Mouse (Mus musculus) heart, embryonic 11.5 days (tissue): Measurements from ENCODE around the gene Gm47996. TPM values are rescaled to one million over a fixed set of nuclear protein-coding genes. Genes with fewer than 3 reads are reported as not detected.

Experiments used
- ATAC-seq: fragments of 200-750 bp; cut with Nextera tagmentation; replicated peaks from 2 replicates; pipeline ENCODE4 v1.8.0; 2017; ENCODE audit warnings: moderate library complexity; ENCODE audit not compliant: insufficient number of reproducible peaks, low FRiP score, low TSS enrichment
- H3K27ac ChIP-seq: fragments of 300-500 bp; sonication (generic); 2 replicates; pipeline ENCODE4 v1.5.1; 2014; ENCODE audit warnings: mild to moderate bottlenecking, low read depth, low read length
- H3K27me3 ChIP-seq: fragments of 300-500 bp; sonication (generic); 2 replicates; pipeline ENCODE4 v1.6.1; 2014; ENCODE audit warnings: mild to moderate bottlenecking, low read length, mixed read lengths; ENCODE audit not compliant: control insufficient read depth, insufficient read depth
- H3K36me3 ChIP-seq: fragments of 300-500 bp; sonication (generic); 2 replicates; pipeline ENCODE4 v1.6.1; 2014; ENCODE audit warnings: mild to moderate bottlenecking, low read length, moderate library complexity, mixed read lengths; ENCODE audit not compliant: control insufficient read depth, insufficient read depth
- H3K4me1 ChIP-seq: fragments of 300-500 bp; sonication (generic); 2 replicates; pipeline ENCODE4 v1.6.1; 2014; ENCODE audit warnings: low read length; ENCODE audit not compliant: control insufficient read depth, insufficient read depth
- H3K4me2 ChIP-seq: fragments of 300-500 bp; sonication (generic); 2 replicates; pipeline ENCODE4 v1.6.1; 2014; ENCODE audit warnings: mild to moderate bottlenecking, moderate library complexity
- H3K4me3 ChIP-seq: fragments of 300-500 bp; sonication (generic); 2 replicates; pipeline ENCODE4 v1.5.1; 2014; ENCODE audit warnings: low read depth, low read length
- H3K9ac ChIP-seq: fragments of 300-500 bp; sonication (generic); 2 replicates; pipeline ENCODE4 v1.6.1; 2014; ENCODE audit warnings: mild to moderate bottlenecking, low read depth, low read length, moderate library complexity
- H3K9me3 ChIP-seq: fragments of 300-500 bp; sonication (generic); replicated peaks from 2 replicates; pipeline ENCODE4 v1.6.1; 2016; ENCODE audit warnings: low read length; ENCODE audit not compliant: control insufficient read depth
- WGBS: fragments of 180-500 bp; shearing (Covaris S2); extraction: QIAGEN DNeasy Blood & Tissue Kit; methylation state at CpG from one replicate; pipeline ENCODE4 v1.1.7; 2014; ENCODE audit not compliant: insufficient replicate concordance; 5-methylcytosine and 5-hydroxymethylcytosine counted together
- polyA plus RNA-seq: library from polyadenylated mRNA; unstranded; fragments of >200 nt; fragmentation: Nextera tagmentation; extraction: Ambion mirVana; gene quantifications from 2 replicates; pipeline ENCODE4 v1.2.1, GENCODE M21; 2014

The Gm47996 gene
- polyA plus RNA-seq, 1 experiment from 2014 or later: 0.70 TPM

DNA sequence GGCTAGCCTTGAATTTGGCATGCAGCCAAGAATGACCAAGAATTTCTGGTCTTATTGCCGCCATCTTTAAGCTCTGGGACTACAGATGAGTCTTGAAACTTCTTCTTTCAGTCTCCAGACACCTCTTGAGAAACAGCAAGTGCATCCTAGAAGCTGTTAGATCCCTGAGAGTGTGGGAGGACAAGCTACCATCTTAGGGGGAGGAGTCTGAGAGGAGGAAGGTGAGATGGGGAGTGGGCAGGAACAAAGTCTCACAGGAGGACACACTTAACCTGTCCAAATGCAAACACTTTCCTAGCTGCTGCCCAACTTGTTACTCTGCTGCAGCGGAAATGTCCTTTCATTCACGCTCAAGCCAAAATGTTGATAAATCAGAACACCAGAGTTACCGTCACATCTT, 34.8 kb downstream of the Gm47996 start:
- H3K4me3 ChIP-seq: no peak overlapping the region
- H3K27ac ChIP-seq: no peak overlapping the region
- 0 out of 2 replicates have a peak, but pooled peaks cover 8% of the 10 kb centered on the region for H3K9me3 ChIP-seq
- no peaks in the 10 kb centered on the region for H3K36me3 ChIP-seq
- 78% methylated on average over 4 of the region's 4 CpGs for WGBS
- no peak for ATAC-seq
- H3K4me2 ChIP-seq: no peak overlapping the region
- no peaks in the 10 kb centered on the region for H3K4me1 ChIP-seq
- H3K9ac ChIP-seq: no peak overlapping the region
- no peaks in the 10 kb centered on the region for H3K27me3 ChIP-seq

DNA sequence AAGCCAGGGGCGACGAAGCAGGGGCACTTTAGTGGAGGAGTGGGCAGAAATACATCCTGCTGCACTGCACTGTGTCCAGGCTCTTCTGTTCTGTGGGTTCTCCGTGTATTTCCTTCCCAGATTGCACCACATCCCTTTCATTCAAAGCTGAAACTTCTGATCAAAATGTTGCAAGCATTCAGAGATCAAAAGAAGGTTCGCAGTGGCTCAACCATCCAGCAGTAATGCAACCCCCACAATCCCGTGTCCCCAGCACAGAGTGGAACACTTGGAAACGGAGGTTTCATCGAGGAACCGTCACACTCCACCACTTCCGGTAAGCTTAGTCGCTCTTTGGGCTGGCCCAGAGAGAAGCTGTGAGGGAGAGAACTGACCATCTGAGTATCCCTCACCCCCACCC, 35.2 kb downstream of the Gm47996 start:
- no peak for ATAC-seq
- H3K4me2 ChIP-seq: no peak overlapping the region
- no peak overlapping the region for H3K27ac ChIP-seq
- H3K4me1 ChIP-seq: no peaks in the 10 kb centered on the region
- no peak overlapping the region for H3K9ac ChIP-seq
- no peak overlapping the region for H3K4me3 ChIP-seq
- no peaks in the 10 kb centered on the region for H3K27me3 ChIP-seq
- H3K36me3 ChIP-seq: no peaks in the 10 kb centered on the region
- 81% methylated on average over 10 of the region's 10 CpGs for WGBS
- 0 out of 2 replicates have a peak, but pooled peaks cover 7% of the 10 kb centered on the region for H3K9me3 ChIP-seq

DNA sequence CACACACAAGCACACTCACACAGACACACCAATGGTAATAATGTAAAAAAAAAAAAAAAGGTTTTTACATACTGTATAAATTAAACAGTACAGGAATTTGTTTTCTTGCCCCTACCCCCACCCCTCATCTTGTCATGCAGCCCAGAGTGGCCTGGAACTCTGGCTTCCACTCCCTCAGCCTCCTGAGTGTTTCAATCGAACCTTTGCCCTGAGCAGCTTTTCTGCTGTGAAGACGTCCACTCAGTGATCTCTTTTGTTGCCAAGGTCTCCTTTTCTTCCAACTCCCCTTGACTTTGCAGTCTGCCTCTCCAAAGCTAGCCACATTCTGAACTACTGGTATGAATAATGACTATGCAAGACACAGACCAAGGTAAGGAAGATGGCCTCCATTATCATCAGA, 35.9 kb downstream of the Gm47996 start:
- Histone ChIP-seq H3K27ac (no peak overlapping the region), H3K9ac (no peak overlapping the region), H3K4me1 (no peaks in the 10 kb centered on the region), H3K4me3 (no peak overlapping the region), H3K4me2 (no peak overlapping the region), H3K27me3 (no peaks in the 10 kb centered on the region), H3K9me3 (0 out of 2 replicates have a peak, but pooled peaks cover under 1% of the 10 kb centered on the region), H3K36me3 (no peaks in the 10 kb centered on the region)
- WGBS: 68% methylated on average over 2 of the region's 2 CpGs
- no peak for ATAC-seq

DNA sequence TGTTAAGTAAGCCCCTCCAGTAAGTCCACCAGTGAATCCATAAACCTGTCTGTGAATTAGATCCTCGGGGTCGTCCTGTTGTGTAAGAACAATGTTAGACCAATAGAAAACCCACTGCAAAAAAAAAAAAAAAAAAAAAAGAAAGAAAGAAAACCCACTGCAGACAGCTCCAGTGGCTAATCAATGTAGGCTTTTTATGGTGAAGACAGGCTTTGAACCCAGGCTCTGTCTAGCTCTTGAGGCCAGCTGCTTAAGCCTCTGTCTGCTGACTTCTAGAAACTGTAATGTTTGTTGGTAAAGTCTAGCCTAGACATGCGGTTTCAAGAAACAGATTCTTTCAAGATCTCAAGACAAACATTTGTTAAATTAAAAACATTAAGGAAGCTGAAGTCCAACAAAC, 40.2 kb downstream of the Gm47996 start:
- Histone ChIP-seq H3K9me3 (no peaks in the 10 kb centered on the region), H3K36me3 (no peaks in the 10 kb centered on the region), H3K27me3 (no peaks in the 10 kb centered on the region), H3K4me3 (no peak overlapping the region), H3K4me1 (no peaks in the 10 kb centered on the region), H3K27ac (no peak overlapping the region), H3K4me2 (no peak overlapping the region), H3K9ac (no peak overlapping the region)
- ATAC-seq: no peak
- WGBS: 88% methylated on average over 3 of the region's 3 CpGs

DNA sequence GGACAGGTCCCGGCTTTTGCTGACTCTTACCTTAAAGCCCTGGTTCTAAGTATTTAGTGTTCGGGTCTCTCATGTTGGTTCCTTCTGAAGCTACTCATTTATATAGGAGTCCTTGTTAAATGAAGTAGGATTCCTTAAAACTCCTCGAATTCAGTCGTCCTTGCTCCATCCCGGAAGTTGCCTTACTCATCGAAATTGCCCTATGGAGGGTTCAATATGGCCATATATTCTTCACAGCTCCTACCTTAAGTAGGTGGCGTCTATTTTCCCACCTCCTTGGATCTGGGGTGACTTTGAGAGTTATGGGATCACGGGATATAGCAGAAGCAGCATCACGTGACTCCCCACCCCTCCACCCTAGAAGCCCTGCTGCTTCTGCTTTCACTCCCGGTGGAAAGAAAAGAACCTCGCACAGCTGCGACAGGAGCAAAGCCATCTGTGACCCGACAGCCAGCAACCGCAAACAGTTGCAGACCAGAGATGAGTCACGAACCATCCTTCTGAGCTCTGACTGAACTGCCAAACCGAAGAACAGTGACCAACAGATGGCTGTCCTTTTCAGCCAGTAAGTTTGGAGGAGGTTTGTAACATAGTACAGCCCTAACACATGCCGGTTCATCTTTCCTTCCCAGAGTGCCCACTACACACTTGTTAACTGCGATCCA, 40.7 kb downstream of the Gm47996 start:
- ATAC-seq: no peak
- WGBS: 51% methylated on average over 18 of the region's 18 CpGs
- Histone ChIP-seq H3K4me3 (no peak overlapping the region), H3K4me1 (no peaks in the 10 kb centered on the region), H3K9me3 (no peaks in the 10 kb centered on the region), H3K4me2 (peak overlapping the region; percentile 39), H3K36me3 (no peaks in the 10 kb centered on the region), H3K27me3 (no peaks in the 10 kb centered on the region), H3K9ac (0 out of 2 replicates have a peak overlapping the region, but pooled peaks have one; percentile 10), H3K27ac (no peak overlapping the region)

DNA sequence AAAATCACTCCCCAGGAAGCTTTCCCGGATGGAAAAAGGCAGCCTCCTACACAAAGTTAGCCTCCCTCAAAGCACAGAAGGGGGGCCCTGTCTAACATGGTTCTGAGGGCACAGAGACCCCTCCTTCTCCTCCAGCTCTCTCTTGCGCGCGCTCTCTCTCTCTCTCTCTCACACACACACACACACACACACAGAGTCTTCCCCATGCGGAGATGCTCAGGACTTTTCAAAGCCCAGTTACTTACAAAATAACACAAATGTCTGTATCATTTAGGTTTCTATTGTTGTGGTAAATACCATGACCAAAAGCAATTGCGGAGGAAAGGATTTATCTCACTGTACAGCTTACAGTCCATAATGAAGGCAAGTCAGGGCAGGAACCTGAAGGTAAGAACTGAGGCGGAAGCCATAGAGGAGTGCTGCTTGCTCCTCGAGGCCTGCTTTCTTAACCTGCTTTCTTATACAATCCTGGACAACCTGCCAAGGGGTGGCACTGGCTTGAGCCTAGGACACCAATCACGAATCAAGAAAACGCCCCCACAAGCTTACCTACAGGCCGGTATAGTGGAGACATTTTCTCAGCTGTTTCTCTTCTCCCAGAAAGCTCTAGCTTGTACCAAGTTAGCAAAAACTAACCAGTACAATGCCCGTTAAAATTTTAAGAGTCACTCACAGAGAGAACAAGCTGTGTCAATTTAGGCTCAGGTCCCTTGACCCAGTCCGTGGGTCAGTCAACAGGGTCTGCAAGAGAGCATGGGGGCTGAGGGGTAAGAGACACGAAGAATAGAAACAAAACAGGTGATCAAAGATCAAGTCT, 41.5 kb downstream of the Gm47996 start:
- no peak overlapping the region for H3K4me3 ChIP-seq
- 82% methylated on average over 14 of the region's 14 CpGs for WGBS
- H3K9ac ChIP-seq: no peak overlapping the region
- no peaks in the 10 kb centered on the region for H3K9me3 ChIP-seq
- H3K27ac ChIP-seq: no peak overlapping the region
- no peaks in the 10 kb centered on the region for H3K36me3 ChIP-seq
- no peaks in the 10 kb centered on the region for H3K4me1 ChIP-seq
- ATAC-seq: no peak
- peak overlapping the region; percentile 39 for H3K4me2 ChIP-seq
- no peaks in the 10 kb centered on the region for H3K27me3 ChIP-seq

DNA sequence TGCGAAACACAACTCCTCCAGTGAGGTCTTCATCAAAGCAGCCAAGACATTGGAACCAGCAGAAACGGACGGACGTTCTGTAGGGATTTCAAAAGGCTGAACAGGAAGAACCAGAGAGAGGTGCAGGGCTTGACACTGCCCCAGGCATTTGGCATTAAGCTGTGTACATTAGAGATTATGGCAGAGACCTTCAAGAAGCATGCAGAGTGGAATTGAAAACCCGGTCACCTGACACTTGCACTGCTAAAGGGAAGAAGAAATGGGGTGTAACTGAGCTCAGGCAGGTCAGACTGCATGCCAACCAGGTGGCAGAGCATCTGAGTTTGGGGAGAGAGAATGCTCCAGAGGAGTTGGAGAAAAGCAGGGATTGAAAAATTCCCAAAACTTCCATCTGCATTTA, 45.5 kb downstream of the Gm47996 start:
- H3K9ac ChIP-seq: no peak overlapping the region
- no peaks in the 10 kb centered on the region for H3K4me1 ChIP-seq
- 85% methylated on average over 5 of the region's 5 CpGs for WGBS
- no peak overlapping the region for H3K4me2 ChIP-seq
- H3K27me3 ChIP-seq: no peaks in the 10 kb centered on the region
- H3K4me3 ChIP-seq: no peak overlapping the region
- no peaks in the 10 kb centered on the region for H3K9me3 ChIP-seq
- no peaks in the 10 kb centered on the region for H3K36me3 ChIP-seq
- no peak for ATAC-seq
- no peak overlapping the region for H3K27ac ChIP-seq

DNA sequence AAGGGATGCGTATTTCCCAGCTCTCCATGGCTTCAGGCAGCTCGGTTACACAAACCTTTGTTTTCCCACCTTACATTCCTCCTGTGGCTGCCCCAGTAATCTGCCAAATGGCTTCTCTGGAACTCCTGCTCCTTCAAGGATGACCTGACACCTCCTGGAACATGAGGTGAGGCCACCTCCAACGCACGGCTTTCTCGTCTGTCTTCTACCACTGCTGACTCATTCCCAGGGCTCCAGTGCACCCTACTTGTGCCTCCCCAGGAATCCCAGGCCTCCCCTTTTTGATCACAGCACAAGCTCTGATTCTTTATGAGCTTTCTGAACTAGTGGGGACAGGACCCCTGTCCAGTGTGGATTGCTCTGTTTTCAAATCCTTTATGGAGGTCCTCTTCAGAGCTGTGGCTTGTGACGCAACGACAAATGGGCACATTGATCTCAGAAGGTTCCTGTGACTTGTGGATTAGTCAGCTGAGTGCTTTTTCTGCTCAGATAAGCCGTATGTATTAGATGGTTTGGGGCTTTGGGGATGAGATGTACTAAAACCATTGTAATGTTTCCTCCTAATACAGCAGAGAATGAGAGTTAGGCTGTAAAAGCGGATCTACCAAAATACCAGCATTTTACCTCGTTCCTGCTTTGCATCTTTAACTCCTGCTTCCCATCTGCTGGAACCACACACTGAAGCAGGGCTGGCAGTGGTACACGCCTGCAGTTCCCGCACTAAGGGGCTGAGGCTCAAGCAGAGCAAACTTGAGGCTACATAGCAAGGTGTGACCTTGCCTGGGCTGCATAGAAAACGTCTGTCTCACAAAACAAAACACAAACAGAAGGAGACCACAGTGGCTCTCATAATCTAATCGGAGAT, 48.4 kb downstream of the Gm47996 start:
- 54% methylated on average over 14 of the region's 14 CpGs for WGBS
- no peaks in the 10 kb centered on the region for H3K27me3 ChIP-seq
- H3K4me2 ChIP-seq: no peak overlapping the region
- H3K27ac ChIP-seq: no peak overlapping the region
- ATAC-seq: no peak
- no peaks in the 10 kb centered on the region for H3K36me3 ChIP-seq
- H3K9me3 ChIP-seq: no peaks in the 10 kb centered on the region
- H3K4me1 ChIP-seq: no peaks in the 10 kb centered on the region
- H3K9ac ChIP-seq: no peak overlapping the region
- H3K4me3 ChIP-seq: no peak overlapping the region
